Mouse (Mus musculus): ENCODE measurements around the gene Galntl6.

DNA sequence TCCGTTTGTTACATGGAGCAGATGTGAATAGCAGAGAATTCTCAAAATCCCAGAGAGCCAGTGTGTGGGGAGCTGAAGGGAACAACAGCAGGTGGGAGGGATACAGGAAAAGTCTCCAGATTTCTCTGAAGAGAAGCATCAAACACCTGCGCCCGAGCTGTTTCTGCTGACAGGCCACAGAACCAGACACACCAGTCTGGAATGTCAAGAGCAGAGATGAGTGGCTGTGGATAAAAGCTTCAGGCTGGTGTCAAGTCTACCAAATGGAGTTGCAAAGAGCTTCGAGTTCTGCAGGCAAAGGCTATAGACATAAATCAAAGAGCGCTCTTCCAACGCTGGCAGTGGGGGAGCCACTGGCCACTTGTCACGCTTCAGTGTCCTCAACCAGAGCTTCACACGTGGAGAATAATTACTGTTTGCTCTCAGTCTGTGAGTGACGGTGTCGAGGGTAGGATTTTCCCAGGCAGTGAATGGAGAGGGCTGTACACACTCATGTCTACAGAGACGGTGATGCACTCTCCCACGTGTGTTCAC is 1139.6 kb downstream of the Galntl6 start:
- no peak for TF ChIP-seq CTCF (IDR thresholded peaks at IDR 0.05; ENCODE audit: low read depth)
- no peak for TF ChIP-seq EP300 (IDR thresholded peaks at IDR 0.05; ENCODE audit: low read depth)
